Mouse (Mus musculus) gastrocnemius, adult 2 months (tissue): ENCODE results near the gene Edaradd. TPM values are rescaled to one million over a fixed set of nuclear protein-coding genes. Genes with fewer than 3 reads are reported as not detected.
A peak's percentile ranks its signal among the peaks of the same experiment; 100 is the strongest.
"Not testable (repeated sequence)": the region's sequence is repeated elsewhere in the genome, so short reads cannot be mapped to it uniquely, and the experiment has no call there.

Experiments
- DNase-seq: peaks from one replicate; pipeline ENCODE4 v3.0.0; 2022
- H3K27ac ChIP-seq: fragments of 200-600 bp; 2 replicates; pipeline ENCODE4 v1.8.1; 2022; ENCODE audit warnings: mild to moderate bottlenecking
- H3K4me3 ChIP-seq: fragments of 200-600 bp; 2 replicates; pipeline ENCODE4 v1.8.1; 2022; ENCODE audit warnings: mild to moderate bottlenecking, moderate library complexity
- CTCF ChIP-seq: fragments of 200-600 bp; IDR thresholded peaks from 2 replicates; pipeline ENCODE4 v1.8.1; 2022; ENCODE audit warnings: antibody characterized with exemption, mild to moderate bottlenecking, moderate library complexity
- intact Hi-C: fragments of 180-260 bp; cut with DNase I; formaldehyde crosslinking; loops from one replicate; pipeline ENCODE4 v1.15.1; 2025
- total RNA-seq, 2 experiments: library from RNA; stranded (reverse); gene quantifications; 2 replicates each; pipeline ENCODE4 v1.2.3; 2021

The Edaradd gene
- total RNA-seq, 2 experiments from 2014 or later, result not detected

GRCm38 (mm10) chr13:12464844-12465243, 55.4 kb downstream of the Edaradd start, which contains the start of gene Lgals8:
Lgals8 (minus strand) TSS chr13:12464944.
- no peak for DNase-seq
- Histone ChIP-seq H3K4me3 (no peak within 1 kb of the TSS), H3K27ac (no peak within 1 kb of the TSS)
- no peak for TF ChIP-seq CTCF
- intact Hi-C loops, result loop anchor here (5.0 kb wide), 1 partner anchor 102 kb away; the partner anchor contains the start of gene Ero1lb

DNA sequence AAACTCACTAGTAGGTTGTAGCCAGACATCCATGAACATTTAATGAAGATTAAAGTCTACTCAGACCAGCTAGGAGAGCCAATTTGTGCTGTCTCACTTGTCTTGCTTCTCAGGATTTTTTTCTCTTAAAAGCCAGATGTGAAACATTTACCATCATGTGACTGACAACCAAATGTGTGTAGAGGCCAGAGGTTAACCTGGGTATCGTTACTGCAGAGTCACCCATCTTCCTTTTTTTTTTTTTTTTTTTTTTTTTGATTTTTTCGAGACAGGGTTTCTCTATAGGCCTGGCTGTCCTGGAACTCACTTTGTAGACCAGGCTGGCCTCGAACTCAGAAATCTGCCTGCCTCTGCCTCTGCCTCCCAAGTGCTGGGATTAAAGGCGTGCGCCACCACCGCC, 56.1 kb downstream of the Edaradd start:
- DNase-seq, H3K27ac ChIP-seq, H3K4me3 ChIP-seq: not testable (repeated sequence)
- intact Hi-C loops, result loop anchor here (5.0 kb wide), 1 partner anchor 103 kb away; the partner anchor contains the start of gene Ero1lb

DNA sequence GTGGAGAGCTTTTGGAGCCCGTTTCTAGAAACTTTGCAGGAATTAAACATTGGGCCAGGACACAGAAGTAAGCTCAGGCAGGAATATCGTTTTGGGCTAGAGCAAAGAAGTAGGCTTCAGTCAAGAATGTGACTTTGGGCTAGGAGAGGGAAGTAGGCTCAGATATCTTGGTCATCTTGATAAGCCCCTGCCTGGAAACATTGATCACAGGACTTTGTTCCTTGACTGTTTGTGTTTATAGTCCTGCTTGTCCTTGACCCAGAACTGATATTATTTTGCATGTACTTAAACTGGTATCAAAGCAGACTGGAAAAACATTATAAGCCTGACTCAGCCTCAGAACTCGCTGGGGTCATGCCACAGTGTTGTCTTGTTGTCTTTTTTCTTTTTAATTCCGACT, 57.6 kb downstream of the Edaradd start:
- TF ChIP-seq CTCF, result no peak
- Histone ChIP-seq H3K4me3 (no peak overlapping the region), H3K27ac (no peak overlapping the region)
- no peak for DNase-seq
- intact Hi-C loops, result loop anchor here (5.0 kb wide), 1 partner anchor 105 kb away; the partner anchor contains the start of gene Ero1lb

DNA sequence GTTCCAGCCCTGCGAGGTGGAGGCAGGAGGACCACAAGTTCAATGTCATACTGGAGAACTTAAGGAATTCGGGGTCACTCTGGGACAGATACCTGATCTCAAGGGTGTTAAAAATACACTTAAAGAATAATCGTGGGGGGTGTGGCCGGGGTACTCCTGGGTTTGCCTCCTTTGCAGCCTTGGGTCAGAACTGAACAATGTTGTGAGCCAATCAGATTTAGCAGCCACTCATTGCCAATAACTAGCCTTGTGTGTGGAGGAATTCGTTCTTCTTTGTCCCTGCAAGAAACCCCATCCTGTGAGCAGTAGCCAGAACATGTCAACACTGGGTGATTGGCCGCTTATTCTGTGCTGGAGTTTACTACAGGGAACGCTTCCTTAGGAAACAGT, 58.5 kb downstream of the Edaradd start:
- TF ChIP-seq CTCF, result no peak
- Histone ChIP-seq H3K4me3 (peak overlapping the region; percentile 99), H3K27ac (peak overlapping the region; percentile 93)
- peak; percentile 24 for DNase-seq
- intact Hi-C loops, result loop anchor here (5.0 kb wide), 1 partner anchor 106 kb away; the partner anchor contains the start of gene Ero1lb

- Histone ChIP-seq H3K4me3 (peak overlapping the region; percentile 99), H3K27ac (peak overlapping the region; percentile 93)
- DNase-seq, result peak; percentile 98
- intact Hi-C loops, result loop anchor here (5.0 kb wide), 1 partner anchor 106 kb away; the partner anchor contains the start of gene Ero1lb
- TF ChIP-seq CTCF, result no peak; the same call in 1 of the 2 replicates
These were observed 59.1 kb downstream of the Edaradd start for GRCm38 (mm10) chr13:12460881-12461729.

DNA sequence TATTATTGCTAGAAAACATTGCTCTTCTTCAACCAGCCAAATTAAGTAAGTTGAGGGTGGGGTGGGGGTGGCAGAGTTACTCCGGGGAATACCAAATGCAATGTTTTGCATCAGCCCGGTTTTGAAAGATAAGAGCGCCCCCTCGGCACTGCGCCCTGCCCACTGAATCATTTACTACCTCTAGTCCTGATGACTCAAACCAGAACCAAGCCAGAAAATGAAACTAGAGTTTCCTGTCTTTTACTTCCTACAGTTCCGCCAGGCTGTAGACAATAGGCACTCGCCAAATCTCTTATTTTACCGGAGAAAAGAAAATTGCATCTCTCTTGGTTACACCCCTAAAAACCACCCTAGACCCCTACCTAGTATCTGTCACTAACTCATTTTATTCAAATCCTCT, 59.8 kb downstream of the Edaradd start:
- peak; percentile 43 for DNase-seq
- Histone ChIP-seq H3K4me3 (peak overlapping the region; percentile 99), H3K27ac (peak overlapping the region; percentile 93)
- intact Hi-C loops, result loop anchor here (5.0 kb wide), 1 partner anchor 107 kb away; the partner anchor contains the start of gene Ero1lb
- 0 out of 2 replicates have a peak, but pooled peaks have one; percentile 3 for TF ChIP-seq CTCF

- DNase-seq, result no peak
- Histone ChIP-seq H3K27ac (no peak overlapping the region), H3K4me3 (no peak overlapping the region)
- intact Hi-C loops, result no loop called here
- TF ChIP-seq CTCF, result no peak
These were observed 63.5 kb downstream of the Edaradd start for GRCm38 (mm10) chr13:12456711-12457110.

DNA sequence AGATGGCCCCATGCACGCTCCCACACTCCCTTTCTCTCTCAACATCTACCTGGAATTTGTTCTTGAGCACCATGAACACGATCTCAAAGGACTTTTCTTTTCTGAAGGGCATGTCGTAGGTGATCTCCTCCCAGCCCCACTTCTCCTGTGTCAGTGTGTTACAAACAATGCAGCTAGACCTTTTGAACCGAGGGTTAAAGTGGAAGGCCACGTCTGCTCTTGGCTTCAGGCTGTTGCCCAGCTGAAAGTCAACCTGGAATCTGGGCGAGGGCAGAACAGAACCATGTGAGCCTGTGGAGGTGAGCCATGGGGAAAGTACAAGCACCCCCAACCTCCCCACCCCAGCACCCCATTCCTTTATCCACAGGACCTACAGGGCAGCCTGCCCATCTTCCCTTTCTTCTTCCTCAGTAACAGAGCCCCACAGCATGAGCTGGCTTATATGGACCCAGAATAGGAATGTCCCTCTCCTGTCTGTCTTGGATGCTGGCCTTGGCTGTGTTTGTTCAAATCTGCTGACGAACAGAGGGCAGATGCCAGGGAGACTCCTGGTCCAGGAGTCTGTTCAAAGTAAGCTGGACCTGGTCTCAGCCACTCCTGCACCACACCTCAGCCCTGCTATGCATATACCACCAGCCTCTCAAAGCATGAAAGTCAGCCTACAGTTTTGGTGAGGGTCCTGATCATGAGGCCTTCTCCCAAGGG, 65.4 kb downstream of the Edaradd start:
- no peak overlapping the region for H3K4me3 ChIP-seq
- intact Hi-C loops, result no loop called here
- TF ChIP-seq CTCF, result no peak

DNA sequence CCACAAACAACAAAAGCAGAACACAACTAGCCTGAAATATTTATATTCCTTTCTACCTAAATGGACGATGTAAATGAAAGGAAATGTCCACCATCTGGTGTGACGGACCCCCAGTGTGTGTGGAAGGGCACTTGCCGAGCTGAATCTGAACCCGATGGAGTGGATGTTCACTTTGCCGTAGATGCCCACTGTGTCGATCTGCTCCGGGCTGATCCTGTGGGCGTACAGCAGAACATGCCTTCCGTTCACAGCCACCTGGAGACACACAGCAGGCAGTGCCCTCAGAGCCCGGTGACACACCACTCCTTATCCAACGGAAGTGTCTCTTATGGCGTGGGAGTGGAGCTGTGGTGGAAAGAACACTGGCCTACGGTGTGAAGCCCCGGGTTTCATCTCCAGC, 67.1 kb downstream of the Edaradd start:
- no peak for TF ChIP-seq CTCF
- no peak overlapping the region for H3K4me3 ChIP-seq
- no peak overlapping the region for H3K27ac ChIP-seq
- DNase-seq, result no peak
- intact Hi-C loops, result no loop called here

More for the DNA sequence above, 65.4 kb downstream of the Edaradd start:
- no peak overlapping the region for H3K27ac ChIP-seq
- no peak for DNase-seq

DNA sequence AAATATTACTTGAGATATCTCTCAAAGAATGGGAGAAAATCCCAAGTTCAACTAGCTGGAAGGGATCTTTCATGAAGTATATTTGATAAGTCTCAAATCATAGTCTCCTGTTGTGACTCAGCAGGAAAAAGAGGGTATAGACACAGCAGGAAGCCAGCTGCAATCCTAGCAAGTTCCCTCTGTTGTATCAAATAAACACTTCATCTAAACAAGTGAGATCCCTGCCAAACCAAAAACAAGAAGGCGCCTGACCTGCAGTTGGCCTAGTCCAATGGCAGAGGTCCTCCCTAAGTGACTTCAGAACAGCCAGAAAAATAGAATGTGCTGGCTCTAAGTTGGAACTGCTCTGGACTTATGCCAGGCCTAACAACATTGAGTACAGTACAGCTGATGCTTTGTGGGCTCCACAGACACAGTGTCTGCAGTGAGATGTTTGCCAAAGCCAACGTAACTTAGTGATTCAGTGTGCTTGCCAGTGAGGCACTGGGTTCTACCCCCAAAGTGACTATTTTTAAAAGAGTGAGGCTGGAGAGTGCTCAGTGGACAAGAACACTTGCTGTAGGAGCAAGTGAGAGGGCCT, 78.1 kb downstream of the Edaradd start:
- no peak for TF ChIP-seq CTCF
- no peak overlapping the region for H3K4me3 ChIP-seq
- intact Hi-C loops, result no loop called here
- no peak for DNase-seq
- H3K27ac ChIP-seq, result no peak overlapping the region; the same call in 1 of the 2 replicates

DNA sequence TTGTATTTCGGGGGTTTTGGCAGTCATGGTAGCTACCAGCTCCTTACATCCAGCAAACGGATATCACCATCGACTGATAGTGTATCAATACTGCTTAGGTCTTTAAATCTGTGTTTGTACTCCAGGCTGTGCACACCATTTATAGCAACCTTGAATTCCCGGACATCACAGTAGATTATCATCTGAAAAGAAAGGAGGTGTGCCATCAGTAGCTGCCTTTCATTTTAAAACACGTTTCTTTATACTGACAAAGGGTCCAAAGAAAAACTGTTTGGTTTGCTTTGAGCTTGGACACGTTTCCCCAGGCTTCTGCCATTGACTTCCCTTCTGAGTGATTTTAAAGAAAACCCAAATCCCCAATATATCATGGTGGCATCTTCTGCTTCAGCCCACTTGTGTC, 79.4 kb downstream of the Edaradd start:
- intact Hi-C loops, result no loop called here
- DNase-seq, result no peak
- Histone ChIP-seq H3K4me3 (no peak overlapping the region), H3K27ac (no peak overlapping the region)
- TF ChIP-seq CTCF, result no peak

GRCm38 (mm10) chr13:12439586-12439985, 80.7 kb downstream of the Edaradd start:
- DNase-seq, result no peak
- intact Hi-C loops, result loop anchor here (5.0 kb wide), 1 partner anchor 37 kb away; no protein-coding TSS in a partner anchor
- TF ChIP-seq CTCF, result no peak

More at GRCm38 (mm10) chr13:12439586-12439985, 80.7 kb downstream of the Edaradd start:
- Histone ChIP-seq H3K27ac (no peak overlapping the region), H3K4me3 (no peak overlapping the region)
